9 mouse cellular contexts compared by ENCODE assay signal in genomic region chr3:79178070-79178469, GRCm38 (mm10).
A peak's percentile ranks its signal among the peaks of the same experiment; 100 is the strongest.
DNase-seq lines count a peak whose midpoint lies in the region; ATAC-seq and TF ChIP-seq lines count a peak whose summit lies in the region.
"Had no signal": no experiment of that assay in that cellular context is flagged by ENCODE, and none has a peak within 500 bp of the region (broad histone marks: within the 10 kb centered on the region; RNA-seq: fewer than 3 reads in every experiment).

No protein-coding gene starts in this region.

- H3K4me2 ChIP-seq in kidney, postnatal 0 days (ENCODE audit: low read length) = peak overlapping the region; percentile 23; the same call in 1 of the 2 replicates
- H3K4me2 ChIP-seq: limb, embryonic 15.5 days had no signal

- H3K36me3 ChIP-seq in kidney, postnatal 0 days (ENCODE audit: insufficient read depth, low read length) = no peaks in the 10 kb centered on the region
- no peaks in the 10 kb centered on the region; the same call in 1 of the 2 replicates for H3K36me3 ChIP-seq in small intestine, adult 2 months (ENCODE audit: control insufficient read depth, insufficient read depth, low read length)

- ATAC-seq in kidney, postnatal 0 days (replicated peaks; ENCODE audit: low FRiP score, low read depth) = no peak

- H3K9me3 ChIP-seq in kidney, postnatal 0 days (replicated peaks; ENCODE audit: low read length) = no peaks in the 10 kb centered on the region
- H3K9me3 ChIP-seq: limb, embryonic 15.5 days had no signal

- H3K27ac ChIP-seq in kidney, postnatal 0 days = peak overlapping the region; percentile 60
- H3K27ac ChIP-seq in brown adipose tissue, adult 24 weeks (replicated peaks; ENCODE audit: low read depth, low read length) = peak overlapping the region; percentile 90
- H3K27ac ChIP-seq in small intestine, adult 2 months (ENCODE audit: insufficient read depth, low read depth, low read length) = peak overlapping the region; percentile 83
- H3K27ac ChIP-seq: limb, embryonic 15.5 days had no signal

- H3K27me3 ChIP-seq in kidney, postnatal 0 days (ENCODE audit: insufficient read depth, low read length) = no peaks in the 10 kb centered on the region
- H3K27me3 ChIP-seq in small intestine, adult 2 months (ENCODE audit: control insufficient read depth, insufficient read depth, low read length) = no peaks in the 10 kb centered on the region
- H3K27me3 ChIP-seq: limb, embryonic 15.5 days had no signal

- H3K4me1 ChIP-seq in kidney, postnatal 0 days (replicated peaks; ENCODE audit: insufficient read depth, low read length) = peaks cover 20% of the 10 kb centered on the region
- peaks cover 31% of the 10 kb centered on the region for H3K4me1 ChIP-seq in brown adipose tissue, adult 24 weeks (ENCODE audit: control insufficient read depth, insufficient read depth, insufficient read length, low read length)
- H3K4me1 ChIP-seq in small intestine, adult 2 months (ENCODE audit: control insufficient read depth, insufficient read depth, insufficient read length, low read length) = peaks cover 9% of the 10 kb centered on the region; the same call in 1 of the 2 replicates

- 72% methylated on average over 6 of the region's 6 CpGs for WGBS in kidney, postnatal 0 days
- WGBS in small intestine, adult 2 months = 67% methylated on average over 6 of the region's 6 CpGs

- DNase-seq in kidney, postnatal 0 days (ENCODE audit: low spot score) = peak; percentile 28
- no peak for DNase-seq in kidney, adult 11 months
- DNase-seq in kidney, postnatal 25 days = peak; percentile 26 to 59
- DNase-seq in testis, postnatal 14 days (ENCODE audit: low spot score) = no peak
- DNase-seq in left cerebral cortex, adult 9 months (ENCODE audit: low spot score in 2 of 2) = no peak
- DNase-seq in layer of hippocampus, postnatal 36 days = no peak

- H3K9ac ChIP-seq in kidney, postnatal 0 days (ENCODE audit: low read depth, low read length) = no peak overlapping the region
- H3K9ac ChIP-seq: limb, embryonic 15.5 days had no signal

- TF ChIP-seq CTCF in kidney, postnatal 0 days (IDR thresholded peaks at IDR 0.05; ENCODE audit: low read depth) = no peak
- no peak for TF ChIP-seq CTCF in small intestine, adult 2 months (IDR thresholded peaks at IDR 0.05; ENCODE audit: extremely low read depth, insufficient read length, insufficient replicate concordance, low read depth, low read length)

- no peak for TF ChIP-seq POLR2A in small intestine, adult 2 months (IDR thresholded peaks at IDR 0.05; ENCODE audit: low read depth, low read length)

- no peak overlapping the region for H3K4me3 ChIP-seq in kidney, postnatal 0 days (replicated peaks; ENCODE audit: low read depth, low read length)
- H3K4me3 ChIP-seq in brown adipose tissue, adult 24 weeks (ENCODE audit: insufficient read depth, low read depth, low read length) = peak overlapping the region; percentile 46
- H3K4me3 ChIP-seq in small intestine, adult 2 months (ENCODE audit: low read depth, low read length) = peak overlapping the region; percentile 29; the same call in 1 of the 2 replicates
- H3K4me3 ChIP-seq: limb, embryonic 15.5 days had no signal

Comparison
In these comparisons a context has a peak if more than half of its experiments do, and no peak if none do; other contexts are left out.
1. DNase-seq: peak in kidney, postnatal 0 days (single experiment) and kidney, postnatal 25 days (2 of 2); none in kidney, adult 11 months (single experiment), testis, postnatal 14 days (single experiment), left cerebral cortex, adult 9 months (0 of 2) and layer of hippocampus, postnatal 36 days (0 of 2).
2. Peak in every context shown above with its lines, with median percentiles within 50 percentile points of each other: H3K27ac ChIP-seq.